Mouse (Mus musculus) thymus, adult 2 months (tissue): ENCODE measurements at regions not wholly inside any gene's neighbourhood (a gene's known extent, or its start where the extent isn't known, plus 50 kb on each side); places are given as distances from the start of the nearest gene placed in this dataset.

Source experiments
- DNase-seq: peaks from one replicate; pipeline ENCODE4 v3.0.0; 2021
- H3K27ac ChIP-seq: fragments of 200-500 bp; 2 replicates; pipeline ENCODE4 v1.5.1; 2012; ENCODE audit warnings: low read length, control low read depth; ENCODE audit not compliant: control insufficient read depth, insufficient read depth
- H3K27me3 ChIP-seq: fragments of 200-500 bp; 2 replicates; pipeline ENCODE4 v1.6.1; 2012; ENCODE audit warnings: mild to moderate bottlenecking, low read length, moderate library complexity, mixed read lengths; ENCODE audit not compliant: control insufficient read depth, insufficient read depth
- H3K36me3 ChIP-seq: fragments of 200-500 bp; 2 replicates; pipeline ENCODE4 v1.6.1; 2012; ENCODE audit warnings: mild to moderate bottlenecking, low read length, moderate library complexity; ENCODE audit not compliant: control insufficient read depth, insufficient read depth
- H3K4me1 ChIP-seq: fragments of 200-500 bp; replicated peaks from 2 replicates; pipeline ENCODE4 v1.6.1; 2012; ENCODE audit warnings: low read length; ENCODE audit not compliant: control insufficient read depth, insufficient read depth
- H3K4me3 ChIP-seq: fragments of 200-500 bp; 2 replicates; pipeline ENCODE4 v1.5.1; 2012; ENCODE audit warnings: mild to moderate bottlenecking, low read length, control low read depth, moderate library complexity; ENCODE audit not compliant: control insufficient read depth, insufficient read depth
- CTCF ChIP-seq: fragments of 200-500 bp; IDR thresholded peaks from 2 replicates; pipeline ENCODE4 v1.5.1; 2012; ENCODE audit warnings: mild to moderate bottlenecking, control low read depth, low read length, moderate library complexity, borderline replicate concordance; ENCODE audit not compliant: control insufficient read depth, poor library complexity, insufficient read depth; ENCODE audit errors: extremely low read depth
- POLR2A ChIP-seq: fragments of 200-500 bp; IDR thresholded peaks from 2 replicates; pipeline ENCODE4 v1.6.1; 2012; ENCODE audit warnings: mild to moderate bottlenecking, low read length, control low read depth, moderate library complexity; ENCODE audit not compliant: control insufficient read depth, poor library complexity, insufficient read depth; ENCODE audit errors: extremely low read depth
- WGBS: fragments of 180-500 bp; shearing (Covaris S2); methylation state at CpG from one replicate; pipeline ENCODE4 v1.1.7; 2018; 5-methylcytosine and 5-hydroxymethylcytosine counted together

DNA sequence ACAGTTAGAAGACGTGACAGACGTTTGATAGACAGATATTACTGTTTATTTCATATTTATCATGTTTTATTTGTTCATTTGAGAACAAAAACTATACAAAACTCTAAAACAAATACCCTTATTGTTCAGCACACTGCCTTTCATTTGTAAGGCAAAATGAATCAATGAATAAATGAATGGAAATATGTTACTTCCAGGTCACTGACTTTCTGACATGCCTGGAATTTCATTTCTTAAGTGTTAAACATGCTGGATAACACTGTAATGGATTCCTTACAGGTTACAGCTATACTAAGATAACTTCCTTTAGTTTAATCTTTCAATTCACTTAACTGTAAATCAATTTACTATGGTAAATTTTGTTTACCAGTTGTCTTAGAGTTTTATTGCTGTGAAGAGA, 707.3 kb upstream of the Foxg1 start:
- H3K4me3 ChIP-seq, result no peak overlapping the region
- TF ChIP-seq POLR2A, result no peak
- no peak for TF ChIP-seq CTCF
- no peak overlapping the region for H3K27ac ChIP-seq
- no peak for DNase-seq
- no peaks in the 10 kb centered on the region for H3K27me3 ChIP-seq
- WGBS, result 39% methylated on average over 2 of the region's 2 CpGs
- H3K4me1 ChIP-seq, result no peaks in the 10 kb centered on the region
- H3K36me3 ChIP-seq, result no peaks in the 10 kb centered on the region

GRCm38 (mm10) chr12:48680957-48681356, 701.5 kb upstream of the Foxg1 start:
- Histone ChIP-seq H3K27ac (no peak overlapping the region), H3K27me3 (no peaks in the 10 kb centered on the region), H3K4me3 (no peak overlapping the region), H3K36me3 (no peaks in the 10 kb centered on the region), H3K4me1 (no peaks in the 10 kb centered on the region)
- DNase-seq, result no peak
- 70% methylated on average over 1 of the region's 1 CpGs for WGBS
- TF ChIP-seq CTCF (no peak), POLR2A (no peak)

- Histone ChIP-seq H3K4me1 (no peaks in the 10 kb centered on the region), H3K4me3 (no peak overlapping the region), H3K27me3 (no peaks in the 10 kb centered on the region), H3K27ac (no peak overlapping the region), H3K36me3 (no peaks in the 10 kb centered on the region)
- WGBS, result 77% methylated on average over 1 of the region's 1 CpGs
- TF ChIP-seq POLR2A (no peak), CTCF (no peak)
- DNase-seq, result no peak
Measured at GRCm38 (mm10) chr12:48705963-48706362, 676.5 kb upstream of the Foxg1 start.

DNA sequence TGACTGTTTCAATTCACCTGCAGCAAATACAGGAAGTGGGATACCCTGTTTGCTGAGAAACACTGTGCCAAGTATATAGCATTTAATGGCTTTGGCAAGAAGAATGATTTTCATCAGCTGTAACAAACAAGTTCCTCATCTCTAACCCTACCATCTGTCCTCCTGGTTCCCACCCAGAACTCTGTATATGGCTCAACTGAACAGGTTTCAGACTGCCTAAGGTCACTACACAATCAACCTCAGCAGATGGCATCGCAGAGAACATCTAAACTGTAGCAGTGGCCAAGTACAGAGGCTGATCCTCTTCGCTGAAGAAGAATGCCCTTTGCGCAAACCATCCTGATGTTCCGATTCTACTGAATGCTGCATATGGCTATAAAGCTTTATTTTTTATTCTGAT, 668.8 kb upstream of the Foxg1 start:
- no peak overlapping the region for H3K27ac ChIP-seq
- no peak for DNase-seq
- H3K36me3 ChIP-seq, result no peaks in the 10 kb centered on the region
- 93% methylated on average over 4 of the region's 4 CpGs for WGBS
- no peak overlapping the region for H3K4me3 ChIP-seq
- H3K4me1 ChIP-seq, result no peaks in the 10 kb centered on the region
- TF ChIP-seq CTCF (no peak), POLR2A (no peak)
- no peaks in the 10 kb centered on the region for H3K27me3 ChIP-seq

DNA sequence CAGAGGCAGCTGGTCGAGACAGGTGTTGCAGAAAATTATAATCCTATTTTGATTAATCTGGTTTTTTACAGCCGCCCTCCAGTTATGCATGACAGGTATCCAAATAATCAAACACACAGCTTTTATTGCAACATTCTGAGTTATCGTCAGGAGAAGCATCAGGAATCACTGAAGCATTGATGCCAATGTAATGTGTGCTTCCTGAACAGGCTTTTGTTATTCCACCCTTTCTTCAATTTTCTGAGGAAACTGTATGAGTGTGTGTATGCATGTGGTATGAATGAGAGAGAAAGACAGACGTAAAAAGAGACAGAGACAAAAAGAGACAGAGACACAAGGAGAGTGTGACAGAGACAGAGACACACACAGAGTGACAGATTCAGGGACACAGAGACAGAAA, 652.6 kb upstream of the Foxg1 start:
- H3K4me3 ChIP-seq, result no peak overlapping the region
- H3K36me3 ChIP-seq, result no peaks in the 10 kb centered on the region
- WGBS, result 80% methylated on average over 4 of the region's 4 CpGs
- DNase-seq, result no peak
- no peak overlapping the region for H3K27ac ChIP-seq
- no peaks in the 10 kb centered on the region for H3K27me3 ChIP-seq
- no peaks in the 10 kb centered on the region for H3K4me1 ChIP-seq
- no peak for TF ChIP-seq POLR2A
- no peak for TF ChIP-seq CTCF

- no peaks in the 10 kb centered on the region for H3K4me1 ChIP-seq
- DNase-seq, result no peak
- WGBS, result 81% methylated on average over 3 of the region's 3 CpGs
- TF ChIP-seq POLR2A (no peak), CTCF (no peak)
- H3K27me3 ChIP-seq, result no peaks in the 10 kb centered on the region
- no peaks in the 10 kb centered on the region for H3K36me3 ChIP-seq
- H3K27ac ChIP-seq, result no peak overlapping the region
- H3K4me3 ChIP-seq, result no peak overlapping the region
Measured at GRCm38 (mm10) chr12:48758805-48759396, 623.6 kb upstream of the Foxg1 start.
